Mouse (Mus musculus): ENCODE results near the gene Prickle1.

DNA sequence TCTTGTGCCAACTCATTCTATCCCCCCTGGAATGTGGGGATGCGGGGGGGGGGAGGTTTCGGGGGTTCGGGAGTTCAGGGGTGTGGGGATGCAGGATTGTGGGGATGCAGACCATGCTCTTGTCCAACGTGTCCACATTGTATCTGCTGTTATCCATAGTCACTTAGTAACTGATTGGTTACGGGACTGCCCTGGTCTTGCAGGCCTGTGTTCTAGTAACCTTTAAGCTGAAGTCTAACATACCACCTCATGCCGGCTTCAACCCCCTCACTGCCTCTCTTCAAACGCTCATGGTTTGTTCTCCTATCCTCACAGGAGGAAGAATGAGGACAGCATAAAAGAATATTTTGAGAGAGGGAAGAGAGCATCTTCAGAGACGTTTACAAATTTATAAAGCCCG is 33.5 kb upstream of the Prickle1 start:
- no peak for TF ChIP-seq CTCF (conservative IDR thresholded peaks at IDR 0.05; ENCODE audit: insufficient read depth, insufficient read length, low read depth, low read length)
- TF ChIP-seq POLR2A (IDR thresholded peaks at IDR 0.05; ENCODE audit: low read depth, low read length), result no peak
